Mouse (Mus musculus) heart, adult 2 months (tissue): ENCODE results near the gene Pcf11.

Source experiments
- CTCF ChIP-seq: fragments of 200-600 bp; IDR thresholded peaks from 2 replicates; pipeline ENCODE4 v1.8.1; 2022; ENCODE audit warnings: antibody characterized with exemption, mild to moderate bottlenecking, moderate library complexity
- EP300 ChIP-seq: fragments of 200-500 bp; IDR thresholded peaks from 2 replicates; pipeline ENCODE4 v1.6.1; 2011; ENCODE audit warnings: low read depth, low read length, control low read depth; ENCODE audit not compliant: insufficient read depth
- POLR2A ChIP-seq: fragments of 200-500 bp; IDR thresholded peaks from 2 replicates; pipeline ENCODE4 v1.6.1; 2011; ENCODE audit warnings: mild to moderate bottlenecking, low read depth, low read length, control low read depth; ENCODE audit not compliant: insufficient read depth

DNA sequence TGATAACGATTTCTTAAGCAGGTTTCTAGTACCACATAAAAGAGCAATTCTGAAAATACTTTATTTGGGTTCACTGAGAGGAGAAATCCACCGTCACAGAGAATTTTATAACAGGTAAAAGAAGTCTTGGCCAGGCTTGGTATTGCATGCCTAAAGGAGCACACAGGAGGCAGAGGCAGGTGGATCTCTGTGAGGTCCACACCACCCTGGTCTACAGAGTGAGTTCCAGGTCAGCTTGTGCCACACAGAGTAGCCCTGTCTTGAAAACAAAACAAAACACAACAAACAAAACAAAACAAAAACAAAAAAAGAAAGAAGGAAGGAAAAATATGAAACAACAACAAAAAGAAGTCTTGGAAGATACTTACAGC, 18.6 kb upstream of the Pcf11 start:
- no peak for TF ChIP-seq CTCF
- no peak for TF ChIP-seq POLR2A
- no peak for TF ChIP-seq EP300
